Comparison of ENCODE assay signal across 10 mouse cellular contexts in genomic region chr5:119844994-119845393, GRCm38 (mm10). TPM values are rescaled to one million over a fixed set of nuclear protein-coding genes. Genes with fewer than 3 reads are reported as not detected.
A peak's percentile ranks its signal among the peaks of the same experiment; 100 is the strongest.
DNase-seq lines count a peak whose midpoint lies in the region; ATAC-seq and TF ChIP-seq lines count a peak whose summit lies in the region.
"Had no signal": no experiment of that assay in that cellular context is flagged by ENCODE, and none has a peak within 500 bp of the region (broad histone marks: within the 10 kb centered on the region; RNA-seq: fewer than 3 reads in every experiment).

No protein-coding gene starts in this region.

- H3K27ac ChIP-seq in ES-E14 (ENCODE audit: insufficient read depth, low read depth, low read length, poor library complexity, severe bottlenecking) = no peak overlapping the region
- no peak overlapping the region for H3K27ac ChIP-seq in forebrain, embryonic 16.5 days (ENCODE audit: low read length)
- H3K27ac ChIP-seq in intestine, postnatal 0 days (ENCODE audit: low read depth, low read length) = no peak overlapping the region
- H3K27ac ChIP-seq in neural tube, embryonic 14.5 days (ENCODE audit: low read depth, low read length) = no peak overlapping the region

- no peaks in the 10 kb centered on the region for H3K36me3 ChIP-seq in ES-E14 (ENCODE audit: control insufficient read depth, insufficient read depth, low read length, poor library complexity, severe bottlenecking)
- H3K36me3 ChIP-seq in forebrain, embryonic 16.5 days (ENCODE audit: control insufficient read depth, insufficient read depth) = no peaks in the 10 kb centered on the region
- H3K36me3 ChIP-seq in intestine, postnatal 0 days (ENCODE audit: control insufficient read depth, insufficient read depth) = no peaks in the 10 kb centered on the region
- H3K36me3 ChIP-seq in neural tube, embryonic 14.5 days (ENCODE audit: control insufficient read depth, insufficient read depth, low read length) = no peaks in the 10 kb centered on the region

- H3K4me3 ChIP-seq in ES-E14 (ENCODE audit: insufficient read depth in 1 of 2, low read depth in 1 of 2, low read length in 2 of 2, poor library complexity in 1 of 2, severe bottlenecking in 1 of 2) = no peak overlapping the region
- H3K4me3 ChIP-seq in forebrain, embryonic 16.5 days (replicated peaks; ENCODE audit: low read length) = peak overlapping the region; percentile 29
- no peak overlapping the region for H3K4me3 ChIP-seq in intestine, postnatal 0 days (ENCODE audit: low read depth, low read length)
- 0 out of 2 replicates have a peak overlapping the region, but pooled peaks have one; percentile 1 for H3K4me3 ChIP-seq in neural tube, embryonic 14.5 days (ENCODE audit: low read depth, low read length)

- DNase-seq in adrenal gland, postnatal 36 days = peak; percentile 17 to 39
- DNase-seq in adrenal gland, adult 8-10 months = no peak
- DNase-seq in ES-E14 (ENCODE audit: low read depth, low spot score) = peak; percentile 65
- no peak for DNase-seq in ovary, postnatal 36 days (ENCODE audit: low spot score)
- DNase-seq in cerebellum, adult 9-11 months = no peak

- no peaks in the 10 kb centered on the region for H3K9me3 ChIP-seq in ES-E14 (ENCODE audit: control insufficient read depth, insufficient read depth, low read depth, low read length)
- no peaks in the 10 kb centered on the region for H3K9me3 ChIP-seq in forebrain, embryonic 16.5 days (ENCODE audit: control insufficient read depth, low read length)
- H3K9me3 ChIP-seq in intestine, postnatal 0 days (ENCODE audit: control insufficient read depth) = no peaks in the 10 kb centered on the region
- no peaks in the 10 kb centered on the region for H3K9me3 ChIP-seq in neural tube, embryonic 14.5 days (ENCODE audit: control insufficient read depth, low read length)

- peak overlapping the region; percentile 49 for H3K4me2 ChIP-seq in forebrain, embryonic 16.5 days (ENCODE audit: low read length)
- H3K4me2 ChIP-seq in intestine, postnatal 0 days (replicated peaks; ENCODE audit: low read depth) = no peak overlapping the region
- 0 out of 2 replicates have a peak overlapping the region, but pooled peaks have one; percentile 24 for H3K4me2 ChIP-seq in neural tube, embryonic 14.5 days (ENCODE audit: low read depth, low read length)

- ATAC-seq in forebrain, embryonic 16.5 days = peak; percentile 69
- no peak for ATAC-seq in intestine, postnatal 0 days
- no peak for ATAC-seq in neural tube, embryonic 14.5 days (ENCODE audit: low read depth)

- H3K9ac ChIP-seq in ES-E14 (ENCODE audit: insufficient read depth, low read depth, low read length, poor library complexity, severe bottlenecking) = no peak overlapping the region
- 0 out of 2 replicates have a peak overlapping the region, but pooled peaks have one; percentile 29 for H3K9ac ChIP-seq in forebrain, embryonic 16.5 days (replicated peaks; ENCODE audit: low read depth, low read length)
- no peak overlapping the region for H3K9ac ChIP-seq in intestine, postnatal 0 days (ENCODE audit: low read depth, low read length)
- no peak overlapping the region for H3K9ac ChIP-seq in neural tube, embryonic 14.5 days (replicated peaks; ENCODE audit: low read depth, low read length)

- WGBS in forebrain, embryonic 16.5 days = under 1% methylated on average over 21 of the region's 21 CpGs
- WGBS in intestine, postnatal 0 days = under 1% methylated on average over 21 of the region's 21 CpGs
- under 1% methylated on average over 21 of the region's 21 CpGs for WGBS in neural tube, embryonic 14.5 days

- in situ Hi-C loops in ES-E14 (cut with MboI; ENCODE audit: low sequenced_read_pairs in 2 of 2, unreplicated experiment in 2 of 2) = loop anchor here in 1 of 2 experiments (5.0 kb wide), 1 partner anchor 43 kb away; no protein-coding TSS in a partner anchor

- peaks cover 65% of the 10 kb centered on the region for H3K27me3 ChIP-seq in forebrain, embryonic 16.5 days (replicated peaks; ENCODE audit: control insufficient read depth, insufficient read depth, low read length)
- peaks cover 69% of the 10 kb centered on the region for H3K27me3 ChIP-seq in intestine, postnatal 0 days (replicated peaks; ENCODE audit: control insufficient read depth, insufficient read depth, low read length)
- peaks cover 56% of the 10 kb centered on the region for H3K27me3 ChIP-seq in neural tube, embryonic 14.5 days (ENCODE audit: control insufficient read depth, insufficient read depth, low read length)

- TF ChIP-seq CTCF in intestine, postnatal 0 days (IDR thresholded peaks at IDR 0.05; ENCODE audit: low read depth) = peak; percentile 17

- peaks cover 0 to 3% of the 10 kb centered on the region in 2 experiments; a peak in 2 of 4 replicates for H3K4me1 ChIP-seq in ES-E14 (ENCODE audit: control insufficient read depth in 2 of 2, insufficient read depth in 2 of 2, low read length in 2 of 2, poor library complexity in 1 of 2)
- H3K4me1 ChIP-seq in forebrain, embryonic 16.5 days (replicated peaks; ENCODE audit: control insufficient read depth, insufficient read depth, low read length) = peaks cover 8% of the 10 kb centered on the region
- no peaks in the 10 kb centered on the region for H3K4me1 ChIP-seq in intestine, postnatal 0 days (replicated peaks; ENCODE audit: control insufficient read depth, insufficient read depth, low read length)
- no peaks in the 10 kb centered on the region; the same call in 1 of the 2 replicates for H3K4me1 ChIP-seq in neural tube, embryonic 14.5 days (ENCODE audit: control insufficient read depth, insufficient read depth, low read length)

TF ChIP-seq in ES-E14, 5 proteins besides CTCF, POLR2A, EP300 and RAD21:
- TF ChIP-seq MAFK (IDR thresholded peaks at IDR 0.05; ENCODE audit: insufficient read depth, low read depth, low read length) (no peak), ZNF384 (IDR thresholded peaks at IDR 0.05; ENCODE audit: low read depth, low read length) (no peak), CHD2 (IDR thresholded peaks at IDR 0.05; ENCODE audit: low read depth, low read length) (no peak), ZC3H11A (IDR thresholded peaks at IDR 0.05; ENCODE audit: borderline replicate concordance, low read depth, low read length) (no peak), HCFC1 (IDR thresholded peaks at IDR 0.05; ENCODE audit: borderline replicate concordance, insufficient read depth, low read length) (no peak)

RNA-seq across cellular contexts. Expression of gene Tbx5, which starts 12.5 kb away (rescaled TPM):
- total RNA-seq in adrenal gland, postnatal 36 days (2021) = under 1 TPM; 0.26 to 0.30 TPM
- total RNA-seq in adrenal gland, adult 8-10 months (2022) = under 1 TPM in 3 of 4 experiments, not detected in 1; 0.17 to 0.20 (median 0.19) TPM
- not detected in 2 replicates for total RNA-seq in ES-E14 (2012; rRNA removed)
- 0.12 TPM in 1 of 2 replicates, not detected in the other for polyA plus RNA-seq in forebrain, embryonic 16.5 days (2015; fragmentation: Nextera tagmentation; extraction: Ambion mirVana)
- not detected in 2 replicates for polyA plus RNA-seq in intestine, postnatal 0 days (2015; fragmentation: Nextera tagmentation; extraction: Ambion mirVana)
- 0.05 and 0.06 TPM in 2 replicates for polyA plus RNA-seq in neural tube, embryonic 14.5 days (2014; fragmentation: Nextera tagmentation; extraction: Ambion mirVana)
- total RNA-seq: neutrophil, adult 5-6 weeks had no signal
- polyA plus RNA-seq: cortical plate, adult 2 months had no signal

Comparison
In these comparisons a context has a peak if more than half of its experiments do, and no peak if none do; other contexts are left out.
1. DNase-seq: peak in adrenal gland, postnatal 36 days (2 of 2) and ES-E14 (single experiment); none in adrenal gland, adult 8-10 months (single experiment), ovary, postnatal 36 days (single experiment) and cerebellum, adult 9-11 months (single experiment).
2. H3K4me3 ChIP-seq: peak in forebrain, embryonic 16.5 days (single experiment) and neural tube, embryonic 14.5 days (single experiment); none in ES-E14 (0 of 2) and intestine, postnatal 0 days (single experiment).